Mouse (Mus musculus) embryonic fibroblast, embryonic 13.5 days (primary cell): ENCODE measurements at regions not wholly inside any gene's neighbourhood (a gene's known extent, or its start where the extent isn't known, plus 50 kb on each side); places are given as distances from the start of the nearest gene placed in this dataset.
"Not testable (repeated sequence)": the region's sequence is repeated elsewhere in the genome, so short reads cannot be mapped to it uniquely, and the experiment has no call there.

ENCODE experiments used
- H3K27ac ChIP-seq: 2 replicates; pipeline ENCODE4 v1.5.1; 2012; ENCODE audit warnings: low read length, control low read depth, inconsistent platforms; ENCODE audit not compliant: insufficient read depth
- H3K4me1 ChIP-seq: 2 replicates; pipeline ENCODE4 v1.6.1; 2011; ENCODE audit warnings: low read length; ENCODE audit not compliant: control insufficient read depth, insufficient read depth
- H3K4me3 ChIP-seq: 2 replicates; pipeline ENCODE4 v1.5.1; 2011; ENCODE audit warnings: mild to moderate bottlenecking, control low read depth, low read length; ENCODE audit not compliant: insufficient read depth
- CTCF ChIP-seq: IDR thresholded peaks from 2 replicates; pipeline ENCODE4 v1.5.1; 2011; ENCODE audit warnings: mild to moderate bottlenecking, control low read depth, low read length, moderate library complexity, borderline replicate concordance; ENCODE audit not compliant: insufficient read depth
- POLR2A ChIP-seq: IDR thresholded peaks from 2 replicates; pipeline ENCODE4 v1.6.1; 2011; ENCODE audit warnings: low read depth, mild to moderate bottlenecking, control low read depth, low read length, moderate library complexity

DNA sequence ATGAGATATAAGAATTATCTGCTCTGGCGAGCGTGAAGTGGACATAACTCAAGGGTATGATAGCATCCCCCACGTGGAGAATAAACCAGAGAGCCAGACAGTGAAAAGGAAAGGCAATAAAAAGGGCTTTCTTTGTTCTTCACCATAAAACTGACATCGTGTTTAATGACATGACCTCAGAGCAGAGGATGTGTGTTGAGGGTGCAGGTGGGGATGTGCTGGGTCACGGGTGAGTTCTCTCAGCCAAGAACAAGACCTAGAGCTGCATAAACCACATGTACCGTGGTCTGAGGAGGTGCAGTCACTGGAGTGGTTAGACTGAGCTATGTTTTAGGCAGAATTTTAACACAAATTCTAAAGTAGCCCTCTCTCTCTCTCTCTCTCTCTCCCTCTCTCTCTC, 247.9 kb downstream of the Glrx3 start:
- H3K4me1 ChIP-seq: no peaks in the 10 kb centered on the region
- no peak overlapping the region for H3K4me3 ChIP-seq
- H3K27ac ChIP-seq: no peak overlapping the region
- TF ChIP-seq POLR2A: no peak
- no peak for TF ChIP-seq CTCF

DNA sequence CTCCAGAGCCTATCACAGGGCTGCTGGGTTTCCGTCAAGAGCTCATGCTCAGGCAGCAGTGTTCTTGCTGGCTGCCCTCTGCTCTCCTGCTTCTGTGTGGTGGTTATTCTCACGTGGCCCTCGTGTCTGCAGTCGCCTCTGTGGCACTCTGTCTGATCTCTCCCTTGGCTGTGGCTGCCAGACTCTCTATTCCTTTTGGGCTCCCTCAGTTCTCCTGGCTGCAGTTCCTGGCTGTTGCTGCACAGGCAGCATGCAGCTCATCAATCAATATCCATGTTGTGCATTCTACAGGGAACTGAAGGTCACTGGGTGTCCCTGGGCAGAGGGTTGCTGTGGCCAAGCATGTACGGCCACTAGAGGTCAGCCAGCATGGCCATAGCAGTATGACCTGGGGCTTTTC, 259.4 kb downstream of the Glrx3 start:
- H3K4me3 ChIP-seq: no peak overlapping the region
- no peaks in the 10 kb centered on the region for H3K4me1 ChIP-seq
- TF ChIP-seq POLR2A (no peak), CTCF (no peak)
- H3K27ac ChIP-seq: no peak overlapping the region

- not testable (repeated sequence) for H3K4me1 ChIP-seq, H3K27ac ChIP-seq, H3K4me3 ChIP-seq
Observed at GRCm38 (mm10) chr7:137698501-137698900, 261.1 kb downstream of the Glrx3 start.

DNA sequence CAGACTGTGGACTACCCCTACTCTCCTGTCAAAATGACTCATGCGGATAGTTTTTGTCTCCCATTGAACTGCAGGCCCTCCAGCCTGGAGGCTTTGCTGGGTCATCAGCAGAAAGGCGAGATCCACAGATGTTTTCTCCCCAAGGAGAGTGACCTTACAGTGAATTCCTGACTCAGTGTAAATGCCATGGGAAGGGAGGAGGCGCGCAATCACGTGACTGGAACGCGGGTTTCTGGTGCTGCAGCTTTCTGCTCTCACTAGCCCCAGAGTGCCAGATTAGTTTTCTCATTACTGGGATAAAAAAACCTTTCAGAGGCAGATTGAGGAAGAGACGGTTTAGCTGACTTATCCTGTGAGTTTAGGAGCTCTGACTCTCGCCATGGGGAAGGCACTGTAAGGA, 275.4 kb downstream of the Glrx3 start:
- TF ChIP-seq POLR2A (no peak), CTCF (no peak)
- H3K27ac ChIP-seq: no peak overlapping the region
- no peak overlapping the region for H3K4me3 ChIP-seq
- H3K4me1 ChIP-seq: peaks cover 7% of the 10 kb centered on the region

DNA sequence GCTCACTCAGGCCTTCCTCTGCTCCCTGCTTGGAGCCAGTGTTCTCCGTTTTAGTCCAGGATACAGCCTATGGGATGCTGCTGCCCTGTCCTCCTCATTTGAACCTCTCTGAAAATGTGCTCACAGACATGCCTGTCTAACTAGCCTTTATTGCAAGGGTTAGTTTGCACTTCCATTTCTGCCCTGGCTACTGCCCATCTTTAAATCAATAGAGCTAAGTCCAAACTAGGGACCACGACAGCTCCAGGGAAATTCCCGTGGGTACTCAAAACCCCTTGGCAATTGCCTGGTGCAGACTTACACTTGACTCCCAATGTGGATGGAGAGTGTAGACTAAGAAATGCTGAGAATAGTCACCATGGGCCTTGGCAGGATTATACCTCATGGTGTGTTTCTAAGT, 276.4 kb downstream of the Glrx3 start:
- peak overlapping the region; percentile 1; the same call in 1 of the 2 replicates for H3K27ac ChIP-seq
- TF ChIP-seq CTCF (no peak), POLR2A (no peak)

DNA sequence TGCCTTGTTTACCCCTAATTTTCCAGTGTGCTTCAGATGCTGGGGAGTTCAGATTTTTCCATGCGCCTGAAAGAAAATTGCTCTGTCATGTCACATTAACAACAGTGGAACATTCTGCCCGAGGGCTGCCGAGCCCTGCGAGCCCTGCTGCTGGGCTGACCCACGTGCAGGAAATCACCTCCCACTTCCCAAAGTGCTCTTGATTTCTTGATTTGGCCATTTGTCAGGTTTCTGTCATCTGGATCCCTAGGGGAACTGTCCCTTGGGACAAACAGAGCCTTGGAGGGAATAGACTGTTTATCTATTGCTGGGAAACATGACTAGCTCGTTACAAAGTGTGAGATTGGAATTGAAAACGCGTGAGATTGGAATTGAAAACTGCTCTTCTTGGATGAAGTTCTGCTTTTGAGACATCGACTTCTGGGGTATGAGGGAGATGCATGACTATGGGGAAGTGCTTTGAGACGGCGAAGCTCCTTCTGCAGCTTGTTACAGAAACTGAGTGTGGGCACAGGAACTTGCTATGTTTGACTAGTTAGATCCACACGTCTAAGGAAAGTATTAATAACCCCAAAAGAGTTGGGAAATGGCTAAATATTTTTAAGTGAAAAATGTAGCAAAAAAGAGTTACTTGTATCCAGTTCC, 277.0 kb downstream of the Glrx3 start:
- peak overlapping the region; percentile 19; the same call in 1 of the 2 replicates for H3K27ac ChIP-seq
- H3K4me3 ChIP-seq: no peak overlapping the region
- peaks cover 7% of the 10 kb centered on the region for H3K4me1 ChIP-seq
- TF ChIP-seq POLR2A (no peak), CTCF (no peak)

More for the DNA sequence above, 276.4 kb downstream of the Glrx3 start:
- no peak overlapping the region for H3K4me3 ChIP-seq
- H3K4me1 ChIP-seq: peaks cover 7% of the 10 kb centered on the region

GRCm38 (mm10) chr7:137715126-137715900, 277.9 kb downstream of the Glrx3 start:
- Histone ChIP-seq H3K27ac (peak overlapping the region; percentile 19; the same call in 1 of the 2 replicates), H3K4me1 (peaks cover 7% of the 10 kb centered on the region)

DNA sequence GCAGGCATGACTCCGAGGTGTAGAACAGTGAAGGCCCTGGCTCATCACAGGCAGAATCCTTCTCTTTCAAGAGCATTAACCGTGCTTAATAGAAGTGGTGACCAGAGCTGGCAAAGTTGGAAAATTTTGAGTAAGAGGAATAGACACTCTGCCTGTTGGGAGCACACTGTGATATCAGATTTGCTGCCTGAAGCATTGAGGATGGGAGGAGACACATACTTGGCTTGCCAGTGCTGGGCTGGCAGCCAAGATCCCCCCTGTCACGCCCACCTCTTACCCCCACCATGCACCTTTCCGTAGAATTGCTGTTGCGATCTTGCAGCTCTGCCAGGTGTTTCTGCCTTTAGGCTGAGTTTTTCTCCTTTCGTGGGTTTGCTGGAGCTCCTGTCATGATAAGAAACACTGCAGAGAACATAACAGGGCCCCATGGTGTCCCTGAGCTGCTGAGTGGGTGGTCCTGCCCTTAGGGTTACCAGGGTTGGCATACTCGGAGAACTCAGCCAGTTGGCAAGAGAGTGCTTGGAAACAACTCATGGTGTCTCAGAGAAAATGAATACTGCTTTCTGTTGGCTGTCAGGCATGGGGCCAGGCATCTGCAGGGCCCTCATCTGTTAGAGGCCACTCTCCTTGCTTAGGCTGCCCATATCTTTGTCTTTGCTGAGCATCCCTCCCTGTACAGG, 286.1 kb downstream of the Glrx3 start:
- no peak for TF ChIP-seq POLR2A
- no peak for TF ChIP-seq CTCF
- Histone ChIP-seq H3K4me3 (no peak overlapping the region), H3K4me1 (no peaks in the 10 kb centered on the region), H3K27ac (no peak overlapping the region)

More at GRCm38 (mm10) chr7:137715126-137715900, 277.9 kb downstream of the Glrx3 start:
- no peak overlapping the region for H3K4me3 ChIP-seq
- TF ChIP-seq POLR2A (no peak), CTCF (no peak)

GRCm38 (mm10) chr7:137726031-137726430, 288.6 kb downstream of the Glrx3 start:
- TF ChIP-seq CTCF: no peak
- no peak for TF ChIP-seq POLR2A
- Histone ChIP-seq H3K27ac (no peak overlapping the region), H3K4me3 (no peak overlapping the region), H3K4me1 (no peaks in the 10 kb centered on the region)
